Mouse (Mus musculus): ENCODE results near the gene Btg1. TPM values are rescaled to one million over a fixed set of nuclear protein-coding genes. Genes with fewer than 3 reads are reported as not detected.

Btg1 gene
- 100 to 1,000 TPM; 141 to 182 TPM for total RNA-seq (2021)
- long read RNA-seq, experiment 1, full-length matches to known transcripts, result 209 of 216 reads
- long read RNA-seq, experiment 1, partial matches to known transcripts, result 0 of 216 reads
- long read RNA-seq, experiment 1, other reads (novel, unspliced or antisense), result 7 of 216 reads
- long read RNA-seq, experiment 2, full-length matches to known transcripts, result 239 of 247 reads
- long read RNA-seq, experiment 2, partial matches to known transcripts, result 0 of 247 reads
- long read RNA-seq, experiment 2, other reads (novel, unspliced or antisense), result 8 of 247 reads

DNA sequence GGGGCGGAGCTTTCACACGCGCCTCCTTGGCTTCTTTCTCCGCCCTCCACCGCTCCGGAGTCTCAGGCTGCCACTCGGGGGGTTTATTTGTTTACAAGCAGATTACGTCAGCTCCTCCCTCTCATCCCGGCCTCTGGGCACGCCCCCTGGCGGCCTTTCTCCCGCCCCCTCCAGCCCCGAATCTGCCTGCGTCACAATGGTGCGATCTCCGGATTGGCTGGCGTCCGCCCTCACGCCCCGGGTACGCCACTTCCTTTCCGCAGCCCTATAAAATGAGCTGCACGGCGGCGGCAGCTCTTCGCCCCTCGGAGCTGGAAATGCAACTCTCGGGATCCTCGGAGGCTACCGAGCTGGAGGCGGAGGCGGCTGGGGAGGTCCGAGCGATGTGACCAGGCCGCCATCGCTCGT lies at the start of gene Btg1:
Btg1 (plus strand) TSS at position 298 of the 408 bp plus-strand sequence.
- peak; percentile 99 for DNase-seq (ENCODE audit: low spot score in 2 of 2)

DNA sequence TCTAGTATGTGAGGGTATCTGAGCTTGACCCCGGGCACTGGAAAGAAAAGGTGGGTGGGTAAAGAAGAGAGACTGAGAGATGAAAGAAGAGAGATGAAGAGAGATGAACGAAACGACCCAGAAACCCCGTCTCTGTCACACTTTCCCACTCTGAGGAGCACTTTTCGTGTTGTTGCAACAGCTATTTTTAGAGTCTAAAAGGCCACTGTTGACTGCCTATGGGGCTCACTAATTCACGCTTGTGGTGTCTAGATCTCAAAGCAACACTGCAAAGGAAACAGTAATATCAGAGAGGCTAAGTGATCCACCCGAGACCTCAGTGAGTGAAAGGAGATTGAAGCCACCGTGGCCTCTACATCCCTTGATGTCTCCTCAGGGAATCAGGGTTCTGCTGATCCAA lies 47.3 kb upstream of the Btg1 start:
- DNase-seq (ENCODE audit: low spot score in 2 of 2), result no peak

DNA sequence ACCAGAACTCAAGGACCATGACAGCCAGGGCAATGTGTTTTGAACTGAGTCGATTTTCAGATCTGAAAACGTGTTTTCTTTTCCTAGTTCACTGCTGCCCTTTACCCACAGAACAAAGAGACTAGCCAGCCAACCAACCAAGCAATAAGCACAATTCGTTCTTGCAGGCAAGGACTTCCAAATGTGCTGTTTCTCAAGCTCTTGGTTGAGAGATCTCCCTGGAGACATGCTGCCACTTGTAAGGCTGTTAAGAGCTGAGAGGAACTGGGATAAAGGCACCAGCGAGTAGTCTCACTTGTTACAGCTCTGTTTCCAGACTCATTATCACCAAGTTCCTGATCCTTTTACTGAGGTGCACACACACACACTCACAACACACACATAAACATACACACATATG lies 45.6 kb upstream of the Btg1 start:
- no peak for DNase-seq (ENCODE audit: low spot score in 2 of 2)

DNA sequence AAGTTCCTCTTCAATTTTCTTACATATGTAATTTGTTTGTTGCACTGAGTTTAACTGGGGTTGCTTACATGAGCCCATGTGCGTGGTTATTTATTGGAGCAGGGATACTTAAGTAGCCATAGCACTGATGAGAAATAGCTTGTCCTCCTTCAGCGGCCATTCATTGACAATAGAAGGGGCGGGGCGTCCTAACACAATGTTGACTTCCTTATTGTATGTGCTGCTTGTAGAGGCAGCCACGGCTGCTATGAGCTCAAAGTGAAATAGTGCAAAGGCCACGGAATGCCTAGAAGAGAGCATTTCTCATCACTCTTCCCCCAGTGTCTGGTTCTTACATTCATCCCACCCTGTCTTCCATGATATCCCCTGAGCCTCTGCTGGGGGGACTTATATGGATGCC lies 42.0 kb upstream of the Btg1 start:
- DNase-seq (ENCODE audit: low spot score in 2 of 2), result no peak

DNA sequence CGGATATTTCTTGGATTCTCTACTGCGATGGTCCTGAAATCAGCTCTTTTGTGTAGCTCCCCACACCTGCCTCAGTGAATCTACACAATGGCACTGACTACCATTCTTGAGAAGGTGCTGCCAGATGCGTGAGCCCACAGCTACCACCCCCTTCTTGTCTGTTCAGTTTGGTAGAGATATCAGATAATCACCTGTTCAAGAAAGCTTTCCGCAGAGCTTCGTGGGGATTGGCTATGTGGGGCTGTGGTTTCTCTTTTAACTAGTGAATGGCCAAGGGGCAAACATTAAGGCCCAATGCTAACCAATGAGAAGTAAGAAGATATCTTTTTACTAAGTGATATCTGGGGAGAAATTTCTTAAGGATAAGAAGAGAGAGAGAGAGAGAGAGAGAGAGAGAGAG lies 41.5 kb upstream of the Btg1 start:
- no peak for DNase-seq (ENCODE audit: low spot score in 2 of 2)

DNA sequence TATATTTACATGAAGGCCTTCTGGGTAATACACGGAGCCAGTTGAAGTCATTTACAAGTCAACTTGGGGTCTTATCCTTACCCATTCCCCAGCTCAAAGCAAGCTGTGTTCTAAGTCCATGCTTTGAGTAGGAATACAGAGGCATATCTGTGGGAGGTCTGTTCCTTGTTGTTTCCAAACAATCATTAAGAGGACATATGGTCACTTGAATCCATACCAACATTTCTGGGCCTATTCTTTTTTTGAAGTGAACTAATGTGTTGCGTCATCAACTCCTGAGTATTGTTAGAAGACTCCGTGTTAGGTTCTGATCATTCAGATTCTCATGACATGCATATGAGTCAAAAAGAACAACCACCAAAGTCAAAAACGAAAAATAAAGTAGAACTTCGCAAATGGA lies 37.9 kb upstream of the Btg1 start:
- no peak for DNase-seq (ENCODE audit: low spot score in 2 of 2)

DNA sequence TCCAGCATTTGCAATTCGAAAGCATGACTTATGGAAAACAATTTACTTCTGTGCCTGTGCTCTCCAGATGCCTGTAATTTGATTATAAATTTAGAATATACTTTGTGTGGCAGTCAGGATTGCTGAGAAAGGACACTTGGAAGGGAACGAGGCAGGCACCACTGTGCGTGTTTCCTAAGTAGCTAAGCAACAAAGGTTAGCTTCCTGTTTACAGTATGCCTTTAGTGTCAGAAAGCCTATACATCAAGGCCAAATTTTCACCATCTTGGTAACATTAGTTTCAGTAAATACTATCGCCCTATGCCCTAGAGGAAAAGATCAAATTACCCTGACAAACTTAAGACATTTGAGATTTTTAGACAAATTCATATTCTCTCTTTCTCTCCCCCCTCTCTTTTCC lies 37.4 kb upstream of the Btg1 start:
- DNase-seq (ENCODE audit: low spot score in 2 of 2), result no peak

DNA sequence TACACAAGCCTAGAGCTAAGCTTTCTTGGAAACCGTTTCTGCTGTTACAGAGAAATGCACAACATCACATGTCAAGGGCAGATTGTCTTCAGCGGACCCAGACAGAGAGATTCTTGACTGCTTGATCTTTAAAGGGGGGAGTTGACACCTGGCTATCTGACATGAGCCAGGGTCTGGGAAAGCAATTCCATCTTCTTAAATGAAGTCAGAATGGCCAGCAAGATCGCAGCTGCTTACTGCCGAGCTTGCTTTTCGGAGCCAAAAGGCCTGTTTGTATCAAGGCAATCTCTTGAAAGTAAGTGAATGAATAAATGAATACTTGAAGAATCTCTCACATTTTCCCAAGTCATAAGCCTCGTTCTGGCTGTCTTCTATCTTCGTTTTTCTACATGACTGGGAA lies 36.6 kb upstream of the Btg1 start:
- no peak for DNase-seq (ENCODE audit: low spot score in 2 of 2)

DNA sequence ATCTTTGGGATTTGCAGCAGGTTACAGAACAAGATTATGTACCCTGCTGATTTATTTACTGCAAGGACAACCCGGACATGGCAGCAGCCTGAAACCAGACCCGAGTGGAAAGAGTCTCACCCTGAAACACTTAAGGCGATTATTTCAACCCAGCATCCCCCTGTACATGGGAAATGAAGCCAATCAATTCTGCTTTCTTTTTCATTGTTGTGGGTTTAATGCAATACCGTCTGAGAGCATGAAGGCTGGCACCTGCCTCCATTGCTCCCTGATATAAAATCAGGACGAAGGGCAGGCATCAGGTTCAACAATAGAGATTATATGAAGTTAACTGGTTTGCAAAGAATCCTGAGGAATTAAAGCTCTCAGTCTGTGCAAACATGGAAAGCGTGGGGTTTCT lies 35.6 kb upstream of the Btg1 start:
- DNase-seq (ENCODE audit: low spot score in 2 of 2), result no peak

DNA sequence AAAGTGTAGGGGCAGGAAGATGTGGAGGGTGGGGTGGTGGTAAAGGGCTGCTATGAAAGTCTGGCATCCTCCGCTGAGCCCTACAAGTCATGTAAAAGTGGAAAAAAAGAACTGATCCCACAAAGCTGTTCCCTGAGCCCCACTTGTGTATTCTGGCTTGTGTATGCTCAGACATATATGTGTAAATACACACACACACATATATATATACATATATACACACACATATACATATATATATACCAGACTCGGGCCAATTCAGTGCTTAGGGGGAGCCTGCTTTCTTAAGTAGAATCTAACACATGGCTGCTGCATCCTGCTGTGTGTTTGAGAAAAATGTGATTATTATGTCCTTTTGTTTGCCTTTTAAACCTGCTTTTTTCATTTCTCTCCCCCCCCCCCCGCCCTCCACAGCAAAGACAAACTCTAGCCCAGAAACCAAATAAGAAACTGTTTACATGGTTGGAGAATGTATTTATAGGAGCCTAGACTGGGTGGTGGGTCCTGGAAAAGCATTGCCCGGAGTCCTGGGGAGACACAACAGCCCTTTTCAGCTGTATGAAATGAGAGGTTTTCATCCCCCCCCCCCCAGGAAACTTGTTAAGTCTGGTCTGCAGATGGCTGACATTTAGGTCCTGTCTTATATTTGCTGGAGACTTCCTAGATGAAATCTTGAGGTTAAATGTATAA lies 30.5 kb upstream of the Btg1 start:
- no peak for DNase-seq (ENCODE audit: low spot score in 2 of 2)

DNA sequence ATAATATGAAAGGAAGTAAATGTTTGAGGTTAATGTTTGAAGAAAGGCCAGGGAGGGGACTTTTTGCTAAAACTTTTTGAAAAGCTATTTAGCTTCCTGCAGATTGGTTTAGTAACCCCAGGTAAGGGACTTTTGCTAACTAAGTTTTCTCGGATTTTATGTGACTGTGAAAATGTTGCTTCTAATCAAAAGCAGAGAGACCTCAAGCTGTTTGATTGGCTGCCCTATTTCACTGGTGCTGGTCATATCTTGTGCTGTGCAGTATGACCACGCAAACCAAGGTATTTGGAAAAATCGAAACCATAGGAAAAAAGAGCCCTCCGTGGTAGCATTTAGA lies 30.0 kb upstream of the Btg1 start:
- no peak for DNase-seq (ENCODE audit: low spot score in 2 of 2)

DNA sequence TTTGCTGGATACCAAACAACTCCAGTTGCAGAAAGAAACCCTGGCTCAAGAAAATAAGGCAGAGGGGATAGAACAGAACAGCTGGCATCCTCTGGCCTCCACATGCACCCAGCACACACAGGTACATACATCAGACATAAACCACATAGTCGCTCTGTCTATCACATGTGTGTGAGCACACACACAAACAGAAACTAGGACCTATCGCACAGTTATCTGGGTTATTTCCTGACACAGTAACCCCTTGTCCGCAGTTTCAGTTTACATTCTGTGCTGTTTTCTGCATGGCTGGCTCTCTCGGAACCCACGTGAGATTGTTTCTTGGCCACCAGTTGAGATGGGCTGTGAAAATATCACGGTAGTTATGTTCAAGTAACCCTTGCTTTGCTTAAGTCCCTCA lies 28.6 kb upstream of the Btg1 start:
- DNase-seq (ENCODE audit: low spot score in 2 of 2), result no peak

DNA sequence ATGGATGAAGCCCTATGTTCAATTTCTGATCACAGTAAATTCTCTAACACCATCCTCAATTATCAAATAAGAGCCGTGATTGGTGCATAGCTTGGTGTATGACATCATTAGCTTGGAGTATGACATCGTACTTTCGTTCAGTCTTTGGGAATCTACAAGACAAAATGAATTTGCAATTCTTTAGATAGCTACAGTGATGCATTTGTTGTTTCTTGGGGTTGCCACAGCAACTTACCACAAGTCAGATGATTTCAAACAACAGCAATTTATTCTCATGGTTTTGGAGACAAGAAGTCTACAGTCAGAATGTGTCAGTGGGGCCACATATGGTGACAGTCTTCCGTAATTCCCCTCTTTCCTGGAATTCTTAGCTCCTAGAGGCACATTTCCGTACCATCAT lies 27.0 kb upstream of the Btg1 start:
- no peak for DNase-seq (ENCODE audit: low spot score in 2 of 2)

DNA sequence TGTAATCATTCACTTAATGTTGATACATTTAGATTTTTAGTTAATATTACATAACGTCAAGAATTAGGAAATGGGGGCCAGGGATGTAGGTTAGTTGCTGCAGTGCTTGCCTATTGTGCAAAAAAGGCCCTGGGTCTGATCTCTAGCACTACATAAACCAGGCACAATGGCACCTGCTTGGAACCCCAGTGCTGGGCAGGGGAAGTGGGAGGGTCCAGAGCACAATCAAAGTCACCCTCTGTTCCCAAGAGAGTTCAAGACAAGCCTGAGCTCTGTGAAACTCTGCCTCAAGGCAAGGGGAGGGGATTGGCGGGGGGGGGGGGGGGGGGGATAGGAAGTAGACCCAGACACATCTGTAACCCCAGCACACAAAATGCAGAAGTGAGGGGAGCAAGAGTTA lies 24.7 kb upstream of the Btg1 start:
- DNase-seq (ENCODE audit: low spot score in 2 of 2), result no peak

DNA sequence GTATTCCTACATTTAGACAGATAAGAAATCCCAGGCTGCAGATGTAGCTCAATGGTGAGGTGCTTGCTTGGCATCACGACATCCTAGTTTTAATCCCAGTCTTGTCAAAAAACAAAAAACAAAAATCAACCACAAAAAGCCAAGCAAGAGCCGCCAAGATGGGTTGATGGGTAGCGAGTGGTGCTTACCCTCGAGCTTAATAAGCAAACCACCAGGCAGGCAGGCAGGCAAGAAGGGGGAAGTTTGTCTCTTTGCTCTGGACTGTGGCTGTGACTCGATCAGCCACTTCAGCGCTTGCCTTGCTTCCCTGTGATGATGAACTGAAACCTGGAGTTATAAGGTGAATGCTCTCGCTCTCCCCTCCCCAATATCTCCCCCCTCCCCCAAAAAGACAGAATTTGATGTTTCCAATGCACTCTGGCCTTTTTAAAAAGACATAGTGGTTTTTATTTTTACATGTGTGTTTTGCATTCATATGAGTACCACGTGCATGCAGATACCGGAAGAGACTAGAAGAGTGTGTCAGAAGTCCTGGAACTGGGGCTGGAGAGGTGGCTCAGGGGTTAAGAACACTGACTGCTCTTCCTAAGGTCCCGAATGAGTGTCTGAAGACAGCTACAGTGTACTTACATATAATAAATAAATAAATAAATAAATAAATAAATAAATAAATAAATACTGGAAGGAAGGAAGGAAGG lies 21.2 kb upstream of the Btg1 start:
- no peak for DNase-seq (ENCODE audit: low spot score in 2 of 2)

DNA sequence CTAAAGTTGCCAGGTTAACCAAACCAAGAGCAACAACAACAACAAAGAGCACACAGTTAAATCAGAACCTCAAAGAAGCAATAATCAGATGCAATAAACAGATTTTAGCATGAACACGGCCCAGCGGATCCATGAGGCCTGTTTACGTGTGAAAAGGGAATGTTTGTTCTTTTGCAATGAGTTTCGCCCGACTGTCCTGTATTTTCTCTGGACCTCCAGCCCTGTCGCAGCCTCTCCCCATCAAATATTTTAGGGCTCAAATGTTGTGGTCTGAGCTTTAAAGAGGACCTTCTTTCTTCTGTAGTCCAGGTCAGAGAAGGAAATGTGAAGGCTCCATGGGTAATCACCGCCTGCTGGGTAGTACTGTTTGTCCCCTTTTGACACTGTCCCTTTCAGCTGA lies 20.4 kb upstream of the Btg1 start:
- DNase-seq (ENCODE audit: low spot score in 2 of 2), result no peak

DNA sequence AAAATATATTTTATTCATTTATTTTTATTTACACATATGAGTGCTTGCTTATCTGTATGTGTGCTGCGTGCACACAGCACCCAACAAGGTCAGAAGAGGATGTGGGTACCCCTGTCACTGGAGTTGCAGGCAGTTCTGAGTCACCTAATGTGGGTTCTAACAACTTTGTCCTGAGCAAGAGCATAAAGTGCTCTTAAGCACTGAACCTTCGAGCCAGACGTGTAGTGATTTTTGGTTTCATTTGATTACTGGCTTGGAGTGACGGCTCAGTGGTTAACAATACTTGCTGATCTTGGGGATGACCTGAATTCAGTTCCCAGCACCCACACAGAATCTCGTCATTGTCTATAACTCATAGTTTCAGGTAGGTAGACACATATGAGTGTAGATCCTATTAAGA lies 17.2 kb upstream of the Btg1 start:
- DNase-seq (ENCODE audit: low spot score in 2 of 2), result no peak

DNA sequence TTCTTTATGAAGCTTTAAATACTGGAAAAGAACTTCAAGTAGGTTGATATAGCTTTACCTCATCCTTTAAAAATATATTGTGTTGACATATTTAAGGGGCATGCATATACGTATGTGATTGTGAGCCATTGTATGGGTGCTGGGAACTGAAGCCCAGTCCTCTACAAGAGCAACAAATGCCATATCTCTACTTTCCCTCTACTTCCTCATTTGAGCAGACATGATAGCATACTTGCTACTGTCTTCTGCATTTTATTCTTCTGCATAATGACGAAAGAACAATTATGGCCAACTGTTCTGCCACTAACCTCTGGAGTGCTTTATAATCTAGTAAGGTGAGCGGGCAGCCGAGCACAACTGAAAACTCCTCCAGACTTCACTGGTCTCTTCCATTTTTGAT lies 15.1 kb upstream of the Btg1 start:
- DNase-seq (ENCODE audit: low spot score in 2 of 2), result no peak

DNA sequence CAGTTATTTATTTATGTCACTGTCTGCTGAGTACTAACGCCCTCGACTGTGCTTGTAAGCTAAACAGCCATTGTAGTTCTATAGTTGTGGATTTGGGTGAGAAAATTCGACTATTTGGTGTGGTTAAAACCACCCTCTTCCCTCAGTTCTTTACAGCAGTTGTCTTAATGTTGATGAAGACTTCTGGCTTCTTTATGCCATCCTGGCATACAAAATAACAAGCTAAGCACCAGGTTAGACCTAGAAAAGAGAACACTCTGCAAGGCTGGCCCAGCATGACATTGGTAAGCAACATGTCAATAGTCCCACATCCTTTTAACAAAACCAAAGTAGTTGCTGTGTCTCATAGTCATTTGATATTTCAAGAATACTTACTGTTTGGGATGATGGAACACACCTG lies 14.5 kb upstream of the Btg1 start:
- no peak for DNase-seq (ENCODE audit: low spot score in 2 of 2)

DNA sequence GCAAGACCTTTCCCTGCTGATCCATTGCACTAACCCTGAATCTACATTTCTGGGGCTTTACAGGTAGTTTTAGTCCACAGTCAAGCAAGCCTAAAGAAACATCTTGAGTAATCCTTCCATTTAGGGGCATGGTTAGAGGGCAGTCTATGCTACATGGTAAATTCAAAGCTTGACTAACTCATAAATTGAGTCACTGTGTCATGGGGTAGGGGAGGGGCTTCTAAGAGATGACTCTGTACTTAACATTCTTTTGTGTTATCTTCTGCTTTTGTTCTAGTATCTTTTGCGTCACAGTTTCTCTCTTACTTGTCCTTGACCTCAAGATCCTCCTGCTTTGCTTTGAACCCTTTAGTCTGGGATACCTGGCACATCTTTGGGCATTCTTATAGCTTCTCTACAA lies 11.6 kb upstream of the Btg1 start:
- DNase-seq (ENCODE audit: low spot score in 2 of 2), result no peak

DNA sequence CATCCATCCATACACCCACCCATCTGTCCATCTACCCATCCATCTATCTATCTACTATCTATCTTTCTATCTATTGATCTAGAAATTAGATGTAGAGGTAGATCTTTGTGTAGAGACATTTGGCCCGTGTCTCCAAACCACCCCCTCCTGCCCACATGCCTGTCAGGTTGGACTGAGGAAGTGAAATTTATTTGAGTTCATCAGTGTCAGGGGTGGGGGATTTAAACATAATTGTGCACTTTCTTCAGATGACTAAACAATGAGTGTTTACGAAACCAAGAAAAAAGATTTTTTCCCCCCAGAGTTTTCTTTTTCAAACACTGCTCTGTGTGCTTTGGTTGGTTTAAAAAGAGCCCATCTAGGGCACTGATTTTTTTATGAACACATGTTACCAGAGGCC lies 10.9 kb upstream of the Btg1 start:
- DNase-seq (ENCODE audit: low spot score in 2 of 2), result no peak

DNA sequence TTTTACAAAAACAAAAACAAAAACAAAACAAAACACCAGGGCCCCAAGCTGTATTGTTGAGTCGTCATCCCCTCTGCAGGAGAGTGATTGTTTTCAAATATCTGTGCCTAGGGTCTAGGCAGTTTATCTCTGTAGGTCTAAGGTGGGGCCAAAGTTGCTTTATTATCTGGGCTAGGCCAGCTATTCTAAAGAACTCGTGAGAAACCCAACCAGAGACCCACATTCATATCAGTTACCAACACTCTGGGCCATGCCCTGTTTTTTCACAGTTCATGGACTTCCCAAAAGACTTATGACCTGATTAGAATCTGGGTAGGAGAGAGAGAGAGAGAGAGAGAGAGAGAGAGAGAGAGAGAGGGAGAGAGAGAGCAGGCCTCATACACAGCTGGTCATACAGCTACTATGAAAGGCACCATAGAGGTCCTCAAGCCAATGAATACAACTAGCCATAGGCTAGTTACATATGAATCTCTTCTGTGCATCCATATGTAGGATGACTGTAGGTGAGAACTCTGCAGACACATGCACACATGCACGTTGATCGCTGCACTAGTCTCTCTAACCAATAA lies 9.1 kb upstream of the Btg1 start:
- no peak for DNase-seq (ENCODE audit: low spot score in 2 of 2)

All from adrenal gland, adult 18-20 months (tissue).